Mouse (Mus musculus) thymus, adult 2 months (tissue): ENCODE data around the gene Gramd4.

Source experiments
- CTCF ChIP-seq: fragments of 200-500 bp; IDR thresholded peaks from 2 replicates; pipeline ENCODE4 v1.5.1; 2012; ENCODE audit warnings: mild to moderate bottlenecking, control low read depth, low read length, moderate library complexity, borderline replicate concordance; ENCODE audit not compliant: control insufficient read depth, poor library complexity, insufficient read depth; ENCODE audit errors: extremely low read depth
- POLR2A ChIP-seq: fragments of 200-500 bp; IDR thresholded peaks from 2 replicates; pipeline ENCODE4 v1.6.1; 2012; ENCODE audit warnings: mild to moderate bottlenecking, low read length, control low read depth, moderate library complexity; ENCODE audit not compliant: control insufficient read depth, poor library complexity, insufficient read depth; ENCODE audit errors: extremely low read depth

- TF ChIP-seq POLR2A (no peak), CTCF (no peak)
Measured at GRCm38 (mm10) chr15:86088266-86088790, 30.8 kb downstream of the Gramd4 start.
